Mouse (Mus musculus) gastrocnemius, postnatal 25 days (tissue): ENCODE data around the gene Susd6. TPM values are rescaled to one million over a fixed set of nuclear protein-coding genes. Genes with fewer than 3 reads are reported as not detected.

Experiments
- total RNA-seq, 2 experiments: library from RNA; stranded (reverse); gene quantifications; 1 replicate in 1 of 2; 2 replicates in 1 of 2; pipeline ENCODE4 v1.2.3; 2021

Susd6 gene
- total RNA-seq, 2 experiments from 2014 or later: 26.7 to 28.1 TPM

Other genes with a start within 250 kb of the Susd6 start
- 1 to 10 TPM; 7.6 to 8.5 TPM for gene Slc39a9, start 146.6 kb upstream of the Susd6 start, total RNA-seq
- gene Erh, start 146.2 kb upstream of the Susd6 start, total RNA-seq: 10 to 100 TPM; 15.3 to 20.4 TPM
- not detected for gene Plekhd1, start 97.9 kb upstream of the Susd6 start, total RNA-seq
- not detected for gene Ccdc177, start 29.8 kb upstream of the Susd6 start, total RNA-seq
- gene Srsf5, start 155.0 kb downstream of the Susd6 start, total RNA-seq: 10 to 100 TPM; 72.3 to 75.0 TPM
- gene Slc10a1, start 178.2 kb downstream of the Susd6 start, total RNA-seq: not detected
- gene Smoc1, start 236.3 kb downstream of the Susd6 start, total RNA-seq: 1 to 10 TPM in 1 of 2 experiments, under 1 TPM in 1; 0.38 to 5.1 TPM